Mouse (Mus musculus) activated CD4-positive, CD25-positive, alpha-beta regulatory T cell, adult 4 months (primary cell): ENCODE data around the gene Flt4. TPM values are rescaled to one million over a fixed set of nuclear protein-coding genes. Genes with fewer than 3 reads are reported as not detected.

Source experiments
- ATAC-seq: one replicate; pipeline ENCODE4 v1.8.0; 2017
- polyA plus RNA-seq, 2 experiments: library from polyadenylated mRNA; unstranded; fragments of 100-300 nt; shearing (Covaris generic); gene quantifications; one replicate each; pipeline ENCODE4 v1.2.1; 2017

The Flt4 gene
- polyA plus RNA-seq, 2 experiments from 2014 or later = not detected

DNA sequence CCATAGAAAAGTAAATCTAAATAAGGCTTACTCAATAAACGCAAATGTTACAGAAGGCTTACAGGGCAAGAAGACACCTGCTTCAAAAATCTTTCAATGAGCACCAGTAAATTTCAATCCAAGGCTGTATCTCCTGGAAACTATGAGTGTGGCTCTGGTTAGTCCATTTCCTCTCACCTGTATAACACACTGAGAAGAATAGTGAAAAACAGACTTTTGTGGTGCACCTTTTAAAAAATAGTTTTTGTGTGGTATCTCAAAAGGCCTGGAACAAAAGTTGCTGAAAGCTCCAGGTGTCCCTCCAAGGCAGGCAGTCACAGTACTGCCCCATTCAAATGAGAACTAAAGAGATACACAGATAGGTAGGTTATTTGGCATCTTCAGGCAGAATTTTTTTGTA is 90.0 kb downstream of the Flt4 start:
- ATAC-seq = no peak

DNA sequence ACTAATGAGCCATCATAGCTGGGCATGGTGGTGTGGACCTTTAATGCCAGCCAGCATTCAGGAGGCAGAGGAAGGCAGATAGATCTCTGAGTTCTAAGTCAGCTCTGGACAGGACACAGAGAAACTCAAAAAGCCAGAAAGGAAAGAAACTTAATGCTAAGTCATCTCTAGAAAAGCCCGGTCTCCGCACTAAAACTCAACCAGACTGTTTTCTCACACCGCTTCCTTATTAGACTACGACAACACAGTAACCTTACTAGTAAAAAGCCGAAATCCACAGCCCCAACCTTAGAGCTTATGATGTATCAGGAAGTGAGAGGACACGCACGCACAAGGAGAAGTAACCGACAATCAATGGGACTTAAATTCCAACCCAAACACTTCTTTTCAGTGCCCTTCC is 93.0 kb downstream of the Flt4 start:
- ATAC-seq = no peak

Other genes starting within 250 kb of the Flt4 start
- gene Olfr1389, start 186.2 kb upstream of the Flt4 start, polyA plus RNA-seq = not detected
- gene Olfr1388, start 172.6 kb upstream of the Flt4 start, polyA plus RNA-seq = not detected
- under 1 TPM in 1 of 2 experiments, not detected in 1; 0.16 TPM for gene Olfr1387, start 153.9 kb upstream of the Flt4 start, polyA plus RNA-seq
- not detected for gene Olfr1386, start 144.2 kb upstream of the Flt4 start, polyA plus RNA-seq
- gene Olfr1385, start 120.2 kb upstream of the Flt4 start, polyA plus RNA-seq = under 1 TPM in 1 of 2 experiments, not detected in 1; 0.17 TPM
- not detected for gene Olfr1384, start 102.5 kb upstream of the Flt4 start, polyA plus RNA-seq
- not detected for gene Olfr1383, start 89.6 kb upstream of the Flt4 start, polyA plus RNA-seq
- not detected for gene Olfr1382, start 81.0 kb upstream of the Flt4 start, polyA plus RNA-seq
- gene Olfr1381, start 65.8 kb upstream of the Flt4 start, polyA plus RNA-seq = not detected
- not detected for gene Olfr1380, start 52.4 kb upstream of the Flt4 start, polyA plus RNA-seq
- under 1 TPM in 1 of 2 experiments, not detected in 1; 0.97 TPM for gene Scgb3a1, start 54.3 kb downstream of the Flt4 start, polyA plus RNA-seq
- 10 to 100 TPM; 25.8 to 30.9 TPM for gene Cnot6, start 103.5 kb downstream of the Flt4 start, polyA plus RNA-seq
- 1 to 10 TPM in 1 of 2 experiments, under 1 TPM in 1; 0.83 to 1.1 TPM for gene Gfpt2, start 184.9 kb downstream of the Flt4 start, polyA plus RNA-seq
- gene Mapk9, start 237.5 kb downstream of the Flt4 start, polyA plus RNA-seq = 10 to 100 TPM; 17.3 to 19.2 TPM